Mouse (Mus musculus): ENCODE data around the gene Uhrf1. TPM values are rescaled to one million over a fixed set of nuclear protein-coding genes. Genes with fewer than 3 reads are reported as not detected.

The Uhrf1 gene
- polyA plus RNA-seq, 1 experiment from 2014 or later: 23.5 TPM

DNA sequence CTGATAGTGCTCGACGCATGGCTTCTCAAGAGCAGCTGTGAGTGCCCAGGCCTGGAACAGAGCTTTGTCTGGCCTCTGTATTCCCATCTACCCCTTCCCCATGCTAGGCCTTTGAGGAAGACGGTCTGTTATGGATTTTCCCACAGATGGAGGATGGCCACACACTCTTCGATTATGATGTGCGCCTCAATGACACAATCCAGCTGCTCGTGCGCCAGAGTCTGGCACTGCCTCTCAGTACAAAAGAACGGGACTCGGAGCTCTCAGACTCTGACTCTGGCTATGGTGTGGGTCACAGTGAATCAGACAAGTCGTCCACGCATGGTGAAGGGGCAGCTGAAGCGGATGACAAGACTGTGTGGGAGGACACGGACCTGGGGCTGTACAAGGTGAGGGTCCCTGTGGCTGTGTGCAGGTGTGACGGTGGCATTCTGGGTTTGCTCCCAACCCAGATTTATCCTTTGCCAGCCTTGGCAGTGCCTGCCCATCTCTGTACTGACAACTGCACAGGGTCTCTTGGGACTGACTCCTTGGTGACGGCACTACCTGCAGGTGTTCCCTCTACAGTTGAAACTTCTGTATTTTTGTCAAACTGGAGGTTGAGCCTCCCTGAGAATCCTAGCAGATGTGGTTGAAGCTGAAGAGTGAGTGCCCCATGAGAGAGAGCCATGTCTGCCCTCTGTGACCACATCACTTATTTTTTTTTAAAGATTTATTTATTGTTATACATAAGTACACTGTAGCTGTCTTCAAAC lies 6.2 kb downstream of the Uhrf1 start:
- Histone ChIP-seq H3K4me1 (replicated peaks; ENCODE audit: control insufficient read depth, insufficient read depth, low read length) (no peaks in the 10 kb centered on the region), H3K4me2 (replicated peaks; ENCODE audit: low read depth) (no peak overlapping the region), H3K9me3 (ENCODE audit: control insufficient read depth) (no peaks in the 10 kb centered on the region), H3K27ac (ENCODE audit: low read depth, low read length) (no peak overlapping the region), H3K27me3 (replicated peaks; ENCODE audit: control insufficient read depth, insufficient read depth, low read length) (no peaks in the 10 kb centered on the region), H3K9ac (ENCODE audit: low read depth, low read length) (no peak overlapping the region), H3K4me3 (ENCODE audit: low read depth, low read length) (no peak overlapping the region), H3K36me3 (ENCODE audit: control insufficient read depth, insufficient read depth) (peaks cover 45% of the 10 kb centered on the region)
- 83% methylated on average over 15 of the region's 15 CpGs for WGBS
- no peak for ATAC-seq
- no peak for TF ChIP-seq CTCF (IDR thresholded peaks at IDR 0.05; ENCODE audit: low read depth)

- Histone ChIP-seq H3K9me3 (ENCODE audit: control insufficient read depth) (no peaks in the 10 kb centered on the region), H3K36me3 (ENCODE audit: control insufficient read depth, insufficient read depth) (peaks cover 30% of the 10 kb centered on the region; the same call in 1 of the 2 replicates), H3K4me1 (replicated peaks; ENCODE audit: control insufficient read depth, insufficient read depth, low read length) (peaks cover 10% of the 10 kb centered on the region; the same call in 1 of the 2 replicates), H3K4me2 (replicated peaks; ENCODE audit: low read depth) (no peak overlapping the region), H3K4me3 (ENCODE audit: low read depth, low read length) (no peak overlapping the region), H3K27ac (ENCODE audit: low read depth, low read length) (no peak overlapping the region), H3K27me3 (replicated peaks; ENCODE audit: control insufficient read depth, insufficient read depth, low read length) (no peaks in the 10 kb centered on the region), H3K9ac (ENCODE audit: low read depth, low read length) (no peak overlapping the region)
- WGBS: 61% methylated on average over 3 of the region's 3 CpGs
- ATAC-seq: no peak
- TF ChIP-seq CTCF (IDR thresholded peaks at IDR 0.05; ENCODE audit: low read depth): no peak
Observed at GRCm38 (mm10) chr17:56324419-56324818, 21.3 kb downstream of the Uhrf1 start.

- WGBS: under 1% methylated on average over 52 of the region's 57 CpGs
- Histone ChIP-seq H3K9me3 (ENCODE audit: control insufficient read depth) (no peaks in the 10 kb centered on the region), H3K27me3 (replicated peaks; ENCODE audit: control insufficient read depth, insufficient read depth, low read length) (no peaks in the 10 kb centered on the region), H3K36me3 (ENCODE audit: control insufficient read depth, insufficient read depth) (peaks cover 19% of the 10 kb centered on the region; the same call in 1 of the 2 replicates), H3K4me1 (replicated peaks; ENCODE audit: control insufficient read depth, insufficient read depth, low read length) (peaks cover 10% of the 10 kb centered on the region; the same call in 1 of the 2 replicates), H3K27ac (ENCODE audit: low read depth, low read length) (peak within 1 kb of the TSS; percentile 97), H3K4me3 (ENCODE audit: low read depth, low read length) (peak within 1 kb of the TSS; percentile 77), H3K9ac (ENCODE audit: low read depth, low read length) (peak within 1 kb of the TSS; percentile 91), H3K4me2 (replicated peaks; ENCODE audit: low read depth) (peak within 1 kb of the TSS; percentile 92)
- ATAC-seq: peak; percentile 98
- TF ChIP-seq CTCF (IDR thresholded peaks at IDR 0.05; ENCODE audit: low read depth): no peak
Observed at GRCm38 (mm10) chr17:56325450-56326152, 22.5 kb downstream of the Uhrf1 start, which contains the start of gene Kdm4b. TSS of gene Kdm4b (plus strand) at chr17:56326062.

DNA sequence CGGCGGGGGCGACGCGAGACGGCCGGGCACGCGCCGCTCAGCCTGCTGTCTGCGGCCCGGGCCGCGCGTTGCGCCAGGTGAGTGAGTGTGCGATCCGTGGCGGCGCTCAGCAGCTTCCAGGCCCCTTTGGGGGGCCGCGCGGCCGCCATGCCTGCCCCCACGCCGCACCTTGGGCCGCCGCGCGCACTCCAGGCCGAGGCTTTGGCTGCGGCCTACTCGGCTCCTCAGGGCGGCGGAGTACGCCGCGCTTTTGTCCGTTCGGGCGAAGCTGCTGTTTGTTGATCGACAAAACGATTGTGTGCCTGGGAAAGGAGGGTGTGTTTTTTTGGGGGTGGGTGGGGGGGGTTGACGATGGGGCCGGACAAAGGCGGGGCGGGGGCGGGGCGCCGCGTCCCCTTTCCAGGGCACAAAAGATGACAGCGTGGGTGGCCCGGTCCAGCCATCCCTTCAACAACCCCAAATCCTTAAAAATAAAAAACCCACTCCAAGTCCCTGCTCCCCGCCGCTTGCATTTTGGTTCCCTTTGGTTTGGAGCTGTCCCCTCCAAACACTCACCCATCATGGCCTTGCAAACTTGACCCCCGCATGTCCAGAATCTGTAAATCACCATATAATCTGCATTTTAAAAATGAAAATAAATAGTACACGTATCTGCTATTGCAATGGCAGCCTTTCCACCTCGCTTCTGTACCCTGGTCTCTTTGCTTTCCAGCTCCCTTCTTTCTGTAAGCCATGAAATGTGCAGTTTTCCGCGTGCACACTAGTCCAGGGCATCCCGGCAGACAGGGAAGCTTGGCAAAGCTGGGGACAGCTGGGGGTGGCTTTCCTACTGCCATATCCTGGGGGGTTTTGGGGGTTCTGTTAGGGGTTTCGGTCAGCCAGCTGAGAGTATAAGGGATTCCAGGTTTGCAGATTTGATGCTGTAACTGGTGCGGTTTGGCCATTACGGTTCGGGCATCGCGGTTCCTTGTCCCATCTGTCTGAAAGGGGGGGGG lies 23.3 kb downstream of the Uhrf1 start:
- peak; percentile 44 for ATAC-seq
- peak overlapping the region; percentile 77 for H3K4me3 ChIP-seq (ENCODE audit: low read depth, low read length)
- peak overlapping the region; percentile 91 for H3K9ac ChIP-seq (ENCODE audit: low read depth, low read length)
- H3K36me3 ChIP-seq (ENCODE audit: control insufficient read depth, insufficient read depth): peaks cover 14% of the 10 kb centered on the region; the same call in 1 of the 2 replicates
- no peaks in the 10 kb centered on the region for H3K9me3 ChIP-seq (ENCODE audit: control insufficient read depth)
- H3K27ac ChIP-seq (ENCODE audit: low read depth, low read length): peak overlapping the region; percentile 97
- peaks cover 10% of the 10 kb centered on the region; the same call in 1 of the 2 replicates for H3K4me1 ChIP-seq (replicated peaks; ENCODE audit: control insufficient read depth, insufficient read depth, low read length)
- TF ChIP-seq CTCF (IDR thresholded peaks at IDR 0.05; ENCODE audit: low read depth): no peak
- H3K27me3 ChIP-seq (replicated peaks; ENCODE audit: control insufficient read depth, insufficient read depth, low read length): no peaks in the 10 kb centered on the region
- H3K4me2 ChIP-seq (replicated peaks; ENCODE audit: low read depth): peak overlapping the region; percentile 92
- WGBS: 2% methylated on average over 58 of the region's 67 CpGs

DNA sequence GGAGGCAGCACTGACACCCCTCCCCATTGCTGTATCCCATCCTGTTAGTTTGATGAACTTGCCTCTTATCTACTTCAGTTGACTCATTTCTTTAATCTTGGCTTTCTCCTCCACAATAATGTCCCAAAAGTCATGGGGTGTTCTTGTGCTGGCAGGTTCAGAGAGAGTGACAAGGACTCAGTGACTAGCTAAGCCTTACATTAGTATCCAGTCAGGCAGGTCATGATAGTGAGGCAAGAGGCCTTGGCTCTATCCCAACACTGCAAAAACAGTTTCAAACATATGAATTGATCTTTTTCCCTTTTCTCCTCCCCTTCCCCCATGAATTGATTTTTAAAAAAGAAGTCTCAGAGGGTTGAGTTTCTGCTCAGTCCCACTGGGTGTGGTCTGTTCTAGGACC lies 26.1 kb downstream of the Uhrf1 start:
- no peak for ATAC-seq
- Histone ChIP-seq H3K36me3 (ENCODE audit: control insufficient read depth, insufficient read depth) (no peaks in the 10 kb centered on the region), H3K9ac (ENCODE audit: low read depth, low read length) (no peak overlapping the region), H3K4me1 (replicated peaks; ENCODE audit: control insufficient read depth, insufficient read depth, low read length) (peaks cover 10% of the 10 kb centered on the region; the same call in 1 of the 2 replicates), H3K27me3 (replicated peaks; ENCODE audit: control insufficient read depth, insufficient read depth, low read length) (no peaks in the 10 kb centered on the region), H3K9me3 (ENCODE audit: control insufficient read depth) (no peaks in the 10 kb centered on the region), H3K27ac (ENCODE audit: low read depth, low read length) (no peak overlapping the region), H3K4me3 (ENCODE audit: low read depth, low read length) (no peak overlapping the region), H3K4me2 (replicated peaks; ENCODE audit: low read depth) (no peak overlapping the region)
- no peak for TF ChIP-seq CTCF (IDR thresholded peaks at IDR 0.05; ENCODE audit: low read depth)

All from intestine, postnatal 0 days (tissue).